In genomic region chr8:45876397-45876796, GRCm38 (mm10) we compare ENCODE assay signal across 27 mouse cellular contexts. TPM values are rescaled to one million over a fixed set of nuclear protein-coding genes. Genes with fewer than 3 reads are reported as not detected.
A peak's percentile ranks its signal among the peaks of the same experiment; 100 is the strongest.
DNase-seq lines count a peak whose midpoint lies in the region; ATAC-seq and TF ChIP-seq lines count a peak whose summit lies in the region.
"Had no signal": no experiment of that assay in that cellular context is flagged by ENCODE, and none has a peak within 500 bp of the region (broad histone marks: within the 10 kb centered on the region; RNA-seq: fewer than 3 reads in every experiment).

No protein-coding gene starts in this region.

- H3K27me3 ChIP-seq in forebrain, embryonic 11.5 days (ENCODE audit: control insufficient read depth, insufficient read depth, low read length): no peaks in the 10 kb centered on the region
- no peaks in the 10 kb centered on the region for H3K27me3 ChIP-seq in forebrain, embryonic 15.5 days
- H3K27me3 ChIP-seq in lung, embryonic 14.5 days (ENCODE audit: insufficient read depth, low read length): no peaks in the 10 kb centered on the region
- H3K27me3 ChIP-seq in embryonic facial prominence, embryonic 15.5 days: no peaks in the 10 kb centered on the region
- no peaks in the 10 kb centered on the region for H3K27me3 ChIP-seq in stomach, embryonic 16.5 days (ENCODE audit: control insufficient read depth, insufficient read depth, low read length)
- H3K27me3 ChIP-seq: intestine, embryonic 15.5 days; limb, embryonic 15.5 days had no signal

- no peak for TF ChIP-seq CTCF in lung, embryonic 14.5 days (IDR thresholded peaks at IDR 0.05; ENCODE audit: low read depth)

- peaks cover 3% of the 10 kb centered on the region; the same call in 1 of the 2 replicates for H3K9me3 ChIP-seq in forebrain, embryonic 11.5 days (ENCODE audit: control insufficient read depth, low read length)
- H3K9me3 ChIP-seq in forebrain, embryonic 15.5 days: no peaks in the 10 kb centered on the region
- H3K9me3 ChIP-seq in lung, embryonic 14.5 days (ENCODE audit: low read depth, low read length): no peaks in the 10 kb centered on the region
- H3K9me3 ChIP-seq in embryonic facial prominence, embryonic 15.5 days (replicated peaks): no peaks in the 10 kb centered on the region
- H3K9me3 ChIP-seq in stomach, embryonic 16.5 days (replicated peaks; ENCODE audit: control insufficient read depth, low read length): no peaks in the 10 kb centered on the region
- H3K9me3 ChIP-seq: intestine, embryonic 15.5 days; limb, embryonic 15.5 days had no signal

- DNase-seq in forebrain, embryonic 11.5 days (ENCODE audit: low spot score): no peak
- no peak for DNase-seq in lung, embryonic 14.5 days
- no peak for DNase-seq in lung, adult 18-20 months
- no peak for DNase-seq in gastrocnemius, postnatal 14 days
- DNase-seq: cerebellum, adult 11-12 months; cerebellum, postnatal 10 days; gastrocnemius, postnatal 10 days; heart, adult 18-20 months; heart, postnatal 4 days; kidney, adult 8-10 months; kidney, postnatal 10 days; left cerebral cortex, postnatal 4 days; lung, postnatal 10 days; thymus, postnatal 14 days had no signal

- no peaks in the 10 kb centered on the region for H3K36me3 ChIP-seq in forebrain, embryonic 11.5 days (ENCODE audit: control insufficient read depth, insufficient read depth, low read length)
- H3K36me3 ChIP-seq in forebrain, embryonic 15.5 days: no peaks in the 10 kb centered on the region
- no peaks in the 10 kb centered on the region for H3K36me3 ChIP-seq in lung, embryonic 14.5 days (ENCODE audit: insufficient read depth)
- H3K36me3 ChIP-seq in embryonic facial prominence, embryonic 15.5 days: no peaks in the 10 kb centered on the region
- no peaks in the 10 kb centered on the region for H3K36me3 ChIP-seq in stomach, embryonic 16.5 days (ENCODE audit: control insufficient read depth, insufficient read depth, low read length)
- H3K36me3 ChIP-seq: intestine, embryonic 15.5 days; limb, embryonic 15.5 days had no signal

- H3K4me1 ChIP-seq in forebrain, embryonic 11.5 days (replicated peaks; ENCODE audit: control insufficient read depth, insufficient read depth, low read length): no peaks in the 10 kb centered on the region
- H3K4me1 ChIP-seq in forebrain, embryonic 15.5 days: peaks cover 12% of the 10 kb centered on the region; the same call in 1 of the 2 replicates
- peaks cover 12% of the 10 kb centered on the region; the same call in 1 of the 2 replicates for H3K4me1 ChIP-seq in lung, embryonic 14.5 days (ENCODE audit: insufficient read depth)
- peaks cover 11% of the 10 kb centered on the region for H3K4me1 ChIP-seq in embryonic facial prominence, embryonic 15.5 days
- H3K4me1 ChIP-seq in stomach, embryonic 16.5 days (ENCODE audit: control insufficient read depth, insufficient read depth, low read length): peaks cover 20% of the 10 kb centered on the region

- no peak overlapping the region for H3K9ac ChIP-seq in forebrain, embryonic 11.5 days (ENCODE audit: low read length)
- no peak overlapping the region for H3K9ac ChIP-seq in forebrain, embryonic 15.5 days (replicated peaks)
- H3K9ac ChIP-seq in lung, embryonic 14.5 days: no peak overlapping the region
- H3K9ac ChIP-seq in embryonic facial prominence, embryonic 15.5 days: no peak overlapping the region
- H3K9ac ChIP-seq in stomach, embryonic 16.5 days (ENCODE audit: low read length): no peak overlapping the region
- H3K9ac ChIP-seq: intestine, embryonic 15.5 days; limb, embryonic 15.5 days; liver, embryonic 14.5 days had no signal

- no peak overlapping the region for H3K27ac ChIP-seq in forebrain, embryonic 11.5 days (ENCODE audit: low read depth, low read length)
- H3K27ac ChIP-seq in forebrain, embryonic 15.5 days (replicated peaks): no peak overlapping the region
- H3K27ac ChIP-seq in lung, embryonic 14.5 days (ENCODE audit: low read depth): peak overlapping the region; percentile 8; the same call in 1 of the 2 replicates
- H3K27ac ChIP-seq in embryonic facial prominence, embryonic 15.5 days (replicated peaks): peak overlapping the region; percentile 45
- H3K27ac ChIP-seq in stomach, embryonic 16.5 days (ENCODE audit: low read length): peak overlapping the region; percentile 35
- H3K27ac ChIP-seq: intestine, embryonic 15.5 days; liver, embryonic 14.5 days had no signal

- 0 out of 2 replicates have a peak, but pooled peaks have one; percentile 45 for ATAC-seq in forebrain, embryonic 11.5 days (replicated peaks; ENCODE audit: low FRiP score)
- ATAC-seq in forebrain, embryonic 15.5 days (replicated peaks): no peak
- no peak for ATAC-seq in lung, embryonic 14.5 days (ENCODE audit: insufficient read depth)
- no peak for ATAC-seq in embryonic facial prominence, embryonic 15.5 days (ENCODE audit: insufficient number of reproducible peaks, low FRiP score, low TSS enrichment, low read depth)
- ATAC-seq in stomach, embryonic 16.5 days (ENCODE audit: insufficient read depth, low FRiP score): no peak
- ATAC-seq: intestine, embryonic 15.5 days had no signal

- no peak overlapping the region for H3K4me3 ChIP-seq in forebrain, embryonic 11.5 days (ENCODE audit: low read depth, low read length)
- no peak overlapping the region for H3K4me3 ChIP-seq in forebrain, embryonic 15.5 days
- H3K4me3 ChIP-seq in lung, embryonic 14.5 days (ENCODE audit: low read depth, low read length): no peak overlapping the region
- no peak overlapping the region for H3K4me3 ChIP-seq in embryonic facial prominence, embryonic 15.5 days (replicated peaks)
- H3K4me3 ChIP-seq in stomach, embryonic 16.5 days (replicated peaks; ENCODE audit: low read length): no peak overlapping the region
- H3K4me3 ChIP-seq: intestine, embryonic 15.5 days; limb, embryonic 15.5 days had no signal

- no peak overlapping the region for H3K4me2 ChIP-seq in forebrain, embryonic 11.5 days (ENCODE audit: low read depth, low read length, severe bottlenecking)
- H3K4me2 ChIP-seq in forebrain, embryonic 15.5 days (replicated peaks): no peak overlapping the region
- no peak overlapping the region for H3K4me2 ChIP-seq in lung, embryonic 14.5 days
- H3K4me2 ChIP-seq in embryonic facial prominence, embryonic 15.5 days (replicated peaks): no peak overlapping the region
- no peak overlapping the region for H3K4me2 ChIP-seq in stomach, embryonic 16.5 days (ENCODE audit: low read depth, low read length)
- H3K4me2 ChIP-seq: intestine, embryonic 15.5 days; limb, embryonic 15.5 days had no signal

- intact Hi-C loops in gastrocnemius, postnatal 14 days (cut with DNase I; ENCODE audit: low total_unique reads): no loop called here

- WGBS in forebrain, embryonic 11.5 days: 68% methylated on average over 5 of the region's 5 CpGs
- WGBS in forebrain, embryonic 15.5 days: 69% methylated on average over 5 of the region's 5 CpGs
- WGBS in lung, embryonic 14.5 days: 82% methylated on average over 5 of the region's 5 CpGs
- 77% methylated on average over 5 of the region's 5 CpGs for WGBS in embryonic facial prominence, embryonic 15.5 days
- WGBS in stomach, embryonic 16.5 days: 75% methylated on average over 5 of the region's 5 CpGs

RNA-seq across cellular contexts. Expression of gene Pdlim3, which starts 8.9 kb away (rescaled TPM):
- polyA plus RNA-seq in forebrain, embryonic 11.5 days (2014; fragmentation: Nextera tagmentation; extraction: Ambion mirVana): 10.0 and 10.3 TPM in 2 replicates
- 4.2 and 5.2 TPM in 2 replicates for polyA plus RNA-seq in forebrain, embryonic 15.5 days (2015; fragmentation: Nextera tagmentation; extraction: Ambion mirVana)
- polyA plus RNA-seq in lung, embryonic 14.5 days (2014; fragmentation: Nextera tagmentation; extraction: Ambion mirVana): 30.9 and 35.1 TPM in 2 replicates
- polyA plus RNA-seq in embryonic facial prominence, embryonic 15.5 days (2015; fragmentation: Nextera tagmentation; extraction: Ambion mirVana): 78.9 and 107 TPM in 2 replicates
- polyA plus RNA-seq in stomach, embryonic 16.5 days (2015; fragmentation: Nextera tagmentation; extraction: Ambion mirVana): 222 and 236 TPM in 2 replicates
- total RNA-seq in gastrocnemius, postnatal 14 days (2021): 100 to 1,000 TPM; 440 to 576 TPM
- total RNA-seq: monocyte, adult 5-6 weeks had no signal

RNA-seq across cellular contexts. Expression of gene Ccdc110, which starts 58.0 kb away (rescaled TPM):
- 0.23 TPM in 1 of 2 replicates, not detected in the other for polyA plus RNA-seq in forebrain, embryonic 11.5 days (2014; fragmentation: Nextera tagmentation; extraction: Ambion mirVana)
- 0.38 TPM in 1 of 2 replicates, not detected in the other for polyA plus RNA-seq in forebrain, embryonic 15.5 days (2015; fragmentation: Nextera tagmentation; extraction: Ambion mirVana)
- not detected in 2 replicates for polyA plus RNA-seq in lung, embryonic 14.5 days (2014; fragmentation: Nextera tagmentation; extraction: Ambion mirVana)
- not detected in 2 replicates for polyA plus RNA-seq in embryonic facial prominence, embryonic 15.5 days (2015; fragmentation: Nextera tagmentation; extraction: Ambion mirVana)
- polyA plus RNA-seq in stomach, embryonic 16.5 days (2015; fragmentation: Nextera tagmentation; extraction: Ambion mirVana): not detected in 2 replicates
- not detected for total RNA-seq in gastrocnemius, postnatal 14 days (2021)
- total RNA-seq: adrenal gland, adult 18-20 months; adrenal gland, postnatal 4 days; ES-E14; gastrocnemius, postnatal 10 days; heart, adult 18-20 months; heart, postnatal 4 days; monocyte, adult 5-6 weeks had no signal
- polyA plus RNA-seq: heart, embryonic 14.5 days; intestine, embryonic 15.5 days; liver, embryonic 14.5 days; neural tube, embryonic 11.5 days; small intestine, adult 2 months had no signal

Comparison
In these comparisons a context has a peak if more than half of its experiments do, and no peak if none do; other contexts are left out.
1. H3K27ac ChIP-seq: peak in lung, embryonic 14.5 days (single experiment), embryonic facial prominence, embryonic 15.5 days (single experiment) and stomach, embryonic 16.5 days (single experiment); none in forebrain, embryonic 11.5 days (single experiment) and forebrain, embryonic 15.5 days (single experiment).